Mouse (Mus musculus) neural tube, embryonic 15.5 days (tissue): ENCODE measurements around the gene Fcgr4. TPM values are rescaled to one million over a fixed set of nuclear protein-coding genes. Genes with fewer than 3 reads are reported as not detected.

Source experiments
- ATAC-seq: fragments of 200-750 bp; cut with Nextera tagmentation; 2 replicates; pipeline ENCODE4 v1.8.0; 2017; ENCODE audit warnings: mild to moderate bottlenecking, moderate TSS enrichment, moderate library complexity; ENCODE audit not compliant: low FRiP score
- H3K27ac ChIP-seq: fragments of 300-500 bp; sonication (generic); replicated peaks from 2 replicates; pipeline ENCODE4 v1.5.1; 2015; ENCODE audit warnings: mild to moderate bottlenecking, inconsistent platforms
- H3K27me3 ChIP-seq: fragments of 300-500 bp; sonication (generic); replicated peaks from 2 replicates; pipeline ENCODE4 v1.6.1; 2015; ENCODE audit warnings: inconsistent platforms
- H3K36me3 ChIP-seq: fragments of 300-500 bp; sonication (generic); 2 replicates; pipeline ENCODE4 v1.6.1; 2015; ENCODE audit warnings: inconsistent platforms
- H3K4me1 ChIP-seq: fragments of 300-500 bp; sonication (generic); 2 replicates; pipeline ENCODE4 v1.6.1; 2015; ENCODE audit warnings: inconsistent platforms
- H3K4me2 ChIP-seq: fragments of 300-500 bp; sonication (generic); 2 replicates; pipeline ENCODE4 v1.6.1; 2015; ENCODE audit warnings: inconsistent platforms, mild to moderate bottlenecking, moderate library complexity
- H3K4me3 ChIP-seq: fragments of 300-500 bp; sonication (generic); replicated peaks from 2 replicates; pipeline ENCODE4 v1.5.1; 2015; ENCODE audit warnings: mild to moderate bottlenecking, inconsistent platforms
- H3K9ac ChIP-seq: fragments of 300-500 bp; sonication (generic); replicated peaks from 2 replicates; pipeline ENCODE4 v1.6.1; 2015; ENCODE audit warnings: mild to moderate bottlenecking, inconsistent platforms
- H3K9me3 ChIP-seq: fragments of 300-500 bp; sonication (generic); replicated peaks from 2 replicates; pipeline ENCODE4 v1.6.1; 2016; ENCODE audit warnings: inconsistent platforms
- whole genome bisulfite sequencing: fragments of 180-500 bp; shearing (Covaris S2); methylation state at CpG from one replicate; pipeline ENCODE4 v1.1.7; 2015; ENCODE audit warnings: mixed read lengths; 5-methylcytosine and 5-hydroxymethylcytosine counted together
- polyA plus RNA-seq: library from polyadenylated mRNA; unstranded; fragments of >200 nt; fragmentation: Nextera tagmentation; extraction: Ambion mirVana; gene quantifications from 2 replicates; pipeline ENCODE4 v1.2.1, GENCODE M21; 2015

The Fcgr4 gene
- polyA plus RNA-seq, 1 experiment from 2014 or later = 0.40 TPM

- under 1% methylated on average over 47 of the region's 47 CpGs for WGBS
- Histone ChIP-seq H3K36me3 (no peaks in the 10 kb centered on the region), H3K9ac (peak overlapping the region; percentile 90), H3K27me3 (peaks cover 7% of the 10 kb centered on the region; the same call in 1 of the 2 replicates), H3K4me1 (peaks cover 17% of the 10 kb centered on the region), H3K9me3 (no peaks in the 10 kb centered on the region), H3K27ac (peak overlapping the region; percentile 90), H3K4me3 (peak overlapping the region; percentile 90), H3K4me2 (peak overlapping the region; percentile 54)
- peak; percentile 84 for ATAC-seq
These were observed 19.4 kb downstream of the Fcgr4 start for GRCm38 (mm10) chr1:171037861-171038721.

GRCm38 (mm10) chr1:171039135-171039534 lies 20.4 kb downstream of the Fcgr4 start:
- Histone ChIP-seq H3K27ac (no peak overlapping the region), H3K4me3 (0 out of 2 replicates have a peak overlapping the region, but pooled peaks have one; percentile 90), H3K27me3 (peaks cover 7% of the 10 kb centered on the region; the same call in 1 of the 2 replicates), H3K36me3 (no peaks in the 10 kb centered on the region), H3K9ac (no peak overlapping the region), H3K9me3 (no peaks in the 10 kb centered on the region), H3K4me1 (peaks cover 15% of the 10 kb centered on the region), H3K4me2 (peak overlapping the region; percentile 39)
- no peak for ATAC-seq
- WGBS = 78% methylated on average over 6 of the region's 6 CpGs

GRCm38 (mm10) chr1:171039880-171040279 lies 21.2 kb downstream of the Fcgr4 start:
- 89% methylated on average over 7 of the region's 7 CpGs for WGBS
- Histone ChIP-seq H3K27ac (no peak overlapping the region), H3K4me1 (peaks cover 10% of the 10 kb centered on the region), H3K9me3 (no peaks in the 10 kb centered on the region), H3K4me2 (no peak overlapping the region), H3K27me3 (peaks cover 7% of the 10 kb centered on the region; the same call in 1 of the 2 replicates), H3K4me3 (no peak overlapping the region), H3K9ac (no peak overlapping the region), H3K36me3 (no peaks in the 10 kb centered on the region)
- ATAC-seq = no peak

- ATAC-seq = no peak
These were observed 25.0 kb downstream of the Fcgr4 start for GRCm38 (mm10) chr1:171043594-171044153.

GRCm38 (mm10) chr1:171044365-171045078 lies 25.8 kb downstream of the Fcgr4 start:
- peak; percentile 95 for ATAC-seq
- under 1% methylated on average over 33 of the region's 33 CpGs for WGBS

More at GRCm38 (mm10) chr1:171043594-171044153, 25.0 kb downstream of the Fcgr4 start:
- Histone ChIP-seq H3K9ac (peak overlapping the region; percentile 68), H3K4me3 (peak overlapping the region; percentile 73), H3K36me3 (no peaks in the 10 kb centered on the region), H3K9me3 (no peaks in the 10 kb centered on the region), H3K27ac (peak overlapping the region; percentile 91), H3K4me1 (0 out of 2 replicates have a peak, but pooled peaks cover 2% of the 10 kb centered on the region), H3K27me3 (0 out of 2 replicates have a peak, but pooled peaks cover 3% of the 10 kb centered on the region), H3K4me2 (peak overlapping the region; percentile 55)
- WGBS = 68% methylated on average over 3 of the region's 3 CpGs

GRCm38 (mm10) chr1:171045079-171045465 lies 26.4 kb downstream of the Fcgr4 start:
- peak overlapping the region; percentile 56 for H3K4me2 ChIP-seq
- H3K4me1 ChIP-seq = 0 out of 2 replicates have a peak, but pooled peaks cover 2% of the 10 kb centered on the region
- peak overlapping the region; percentile 73 for H3K4me3 ChIP-seq
- peak overlapping the region; percentile 46 for H3K9ac ChIP-seq
- 5% methylated on average over 14 of the region's 14 CpGs for WGBS
- H3K27me3 ChIP-seq = 0 out of 2 replicates have a peak, but pooled peaks cover 3% of the 10 kb centered on the region
- no peaks in the 10 kb centered on the region for H3K36me3 ChIP-seq
- ATAC-seq = peak; percentile 16
- H3K27ac ChIP-seq = peak overlapping the region; percentile 91; the same call in 1 of the 2 replicates
- H3K9me3 ChIP-seq = no peaks in the 10 kb centered on the region

More at GRCm38 (mm10) chr1:171044365-171045078, 25.8 kb downstream of the Fcgr4 start:
- Histone ChIP-seq H3K36me3 (no peaks in the 10 kb centered on the region), H3K4me3 (peak overlapping the region; percentile 73), H3K4me1 (0 out of 2 replicates have a peak, but pooled peaks cover 2% of the 10 kb centered on the region), H3K9ac (peak overlapping the region; percentile 68), H3K27ac (peak overlapping the region; percentile 91), H3K4me2 (peak overlapping the region; percentile 56), H3K9me3 (no peaks in the 10 kb centered on the region), H3K27me3 (0 out of 2 replicates have a peak, but pooled peaks cover 3% of the 10 kb centered on the region)

- no peak overlapping the region for H3K27ac ChIP-seq
- H3K27me3 ChIP-seq = no peaks in the 10 kb centered on the region
- 82% methylated on average over 3 of the region's 3 CpGs for WGBS
- H3K36me3 ChIP-seq = no peaks in the 10 kb centered on the region
- H3K4me2 ChIP-seq = no peak overlapping the region
- H3K9me3 ChIP-seq = no peaks in the 10 kb centered on the region
- H3K4me1 ChIP-seq = 0 out of 2 replicates have a peak, but pooled peaks cover 2% of the 10 kb centered on the region
- H3K4me3 ChIP-seq = no peak overlapping the region
- no peak for ATAC-seq
- no peak overlapping the region for H3K9ac ChIP-seq
These were observed 27.8 kb downstream of the Fcgr4 start for GRCm38 (mm10) chr1:171046501-171046900.

GRCm38 (mm10) chr1:171049263-171049662 lies 30.5 kb downstream of the Fcgr4 start:
- Histone ChIP-seq H3K36me3 (no peaks in the 10 kb centered on the region), H3K27ac (no peak overlapping the region), H3K9ac (no peak overlapping the region), H3K9me3 (no peaks in the 10 kb centered on the region), H3K4me1 (0 out of 2 replicates have a peak, but pooled peaks cover 2% of the 10 kb centered on the region), H3K4me2 (peak overlapping the region; percentile 25), H3K27me3 (no peaks in the 10 kb centered on the region), H3K4me3 (0 out of 2 replicates have a peak overlapping the region, but pooled peaks have one; percentile 12)
- WGBS = 51% methylated on average over 10 of the region's 10 CpGs
- ATAC-seq = no peak

GRCm38 (mm10) chr1:171050774-171051173 lies 32.1 kb downstream of the Fcgr4 start:
- H3K9me3 ChIP-seq = no peaks in the 10 kb centered on the region
- no peaks in the 10 kb centered on the region for H3K4me1 ChIP-seq
- 90% methylated on average over 7 of the region's 7 CpGs for WGBS
- no peak overlapping the region for H3K27ac ChIP-seq
- no peaks in the 10 kb centered on the region for H3K27me3 ChIP-seq
- no peak overlapping the region for H3K4me2 ChIP-seq
- no peak for ATAC-seq
- no peak overlapping the region for H3K9ac ChIP-seq
- H3K4me3 ChIP-seq = no peak overlapping the region
- no peaks in the 10 kb centered on the region for H3K36me3 ChIP-seq

GRCm38 (mm10) chr1:171053305-171053704 lies 34.6 kb downstream of the Fcgr4 start:
- no peaks in the 10 kb centered on the region for H3K4me1 ChIP-seq
- no peak overlapping the region for H3K4me2 ChIP-seq
- no peaks in the 10 kb centered on the region for H3K9me3 ChIP-seq
- H3K36me3 ChIP-seq = no peaks in the 10 kb centered on the region
- no peak overlapping the region for H3K9ac ChIP-seq
- H3K27ac ChIP-seq = no peak overlapping the region
- ATAC-seq = no peak
- no peak overlapping the region for H3K4me3 ChIP-seq
- no peaks in the 10 kb centered on the region; the same call in 1 of the 2 replicates for H3K27me3 ChIP-seq
- WGBS = 90% methylated on average over 6 of the region's 6 CpGs

- H3K4me1 ChIP-seq = no peaks in the 10 kb centered on the region
- H3K9me3 ChIP-seq = no peaks in the 10 kb centered on the region
- H3K4me2 ChIP-seq = no peak overlapping the region
- ATAC-seq = no peak
- no peak overlapping the region for H3K27ac ChIP-seq
- 89% methylated on average over 5 of the region's 5 CpGs for WGBS
- H3K36me3 ChIP-seq = no peaks in the 10 kb centered on the region
- H3K27me3 ChIP-seq = peaks cover 6% of the 10 kb centered on the region
- no peak overlapping the region for H3K4me3 ChIP-seq
- no peak overlapping the region for H3K9ac ChIP-seq
These were observed 38.5 kb downstream of the Fcgr4 start for GRCm38 (mm10) chr1:171057253-171057652.
